Mouse (Mus musculus) liver, postnatal 0 days (tissue): ENCODE results near the gene Kalrn.

Experiments
- CTCF ChIP-seq: sonication (generic); IDR thresholded peaks from 2 replicates; pipeline ENCODE4 v1.5.1; 2016; ENCODE audit warnings: antibody characterized with exemption, low read depth
- EP300 ChIP-seq: IDR thresholded peaks from 2 replicates; pipeline ENCODE4 v1.6.1; 2016; ENCODE audit warnings: antibody characterized with exemption, low read depth, mild to moderate bottlenecking

DNA sequence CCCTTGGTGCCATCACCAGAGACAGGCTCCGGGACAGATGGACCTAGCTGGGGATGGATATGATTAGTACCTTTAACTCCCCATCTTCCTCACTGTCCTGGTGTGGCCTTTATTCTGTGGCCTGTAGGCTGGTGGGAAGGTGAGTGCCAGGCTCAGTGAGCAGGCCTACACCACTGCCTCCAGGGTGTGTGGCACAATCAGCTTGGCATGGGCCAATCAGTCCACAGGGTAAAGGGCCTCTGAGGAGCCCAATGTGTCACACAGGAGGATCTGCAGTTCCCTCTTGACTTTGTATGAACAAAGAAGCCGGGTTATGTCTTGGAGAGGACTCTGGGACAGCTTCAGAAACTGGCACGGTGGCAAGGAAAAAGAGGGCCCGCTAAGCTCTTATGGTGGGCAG lies 530.7 kb downstream of the Kalrn start:
- TF ChIP-seq EP300: no peak
- no peak for TF ChIP-seq CTCF
